Mouse (Mus musculus) testis, adult 2 months (tissue): ENCODE data around the gene Arid1b.

ENCODE experiments used
- CTCF ChIP-seq: fragments of 200-500 bp; IDR thresholded peaks from 2 replicates; pipeline ENCODE4 v1.5.1; 2012; ENCODE audit warnings: low read depth, mild to moderate bottlenecking, inconsistent platforms, low read length, moderate library complexity; ENCODE audit not compliant: control insufficient read depth, insufficient read depth, insufficient replicate concordance
- POLR2A ChIP-seq: fragments of 200-500 bp; IDR thresholded peaks from 2 replicates; pipeline ENCODE4 v1.6.1; 2012; ENCODE audit warnings: low read depth, mild to moderate bottlenecking, inconsistent platforms, low read length, moderate library complexity; ENCODE audit not compliant: control insufficient read depth

GRCm38 (mm10) chr17:5108546-5109142, 114.5 kb downstream of the Arid1b start:
- TF ChIP-seq CTCF, result no peak
- no peak for TF ChIP-seq POLR2A
